Mouse (Mus musculus) myocyte (in vitro differentiated cells): ENCODE measurements around the gene Nhsl2. TPM values are rescaled to one million over a fixed set of nuclear protein-coding genes. Genes with fewer than 3 reads are reported as not detected.

Experiments used
- H3K27me3 ChIP-seq: one replicate; pipeline ENCODE4 v1.6.1; 2011; ENCODE audit not compliant: control insufficient read depth, insufficient read depth, insufficient read length
- H3K36me3 ChIP-seq: one replicate; pipeline ENCODE4 v1.6.1; 2011; ENCODE audit not compliant: control insufficient read depth, insufficient read depth
- H3K4me2 ChIP-seq: one replicate; pipeline ENCODE4 v1.6.1; 2011; ENCODE audit warnings: low read depth, control low read depth
- H3K4me3 ChIP-seq: one replicate; pipeline ENCODE4 v1.5.1; 2011; ENCODE audit warnings: mild to moderate bottlenecking, control low read depth, moderate library complexity
- H3K79me2 ChIP-seq: one replicate; pipeline ENCODE4 v1.6.1; 2011; ENCODE audit not compliant: control insufficient read depth, insufficient read depth
- H3ac ChIP-seq: one replicate; pipeline ENCODE4 v1.6.1; 2011; ENCODE audit not compliant: control insufficient read depth, insufficient read length
- CEBPB ChIP-seq: IDR thresholded peaks from 2 replicates; pipeline ENCODE4 v1.6.1; 2011; ENCODE audit warnings: mild to moderate bottlenecking, moderate library complexity; ENCODE audit not compliant: poor library complexity, insufficient read depth, severe bottlenecking
- E2F4 ChIP-seq: IDR thresholded peaks from one replicate; pipeline ENCODE4 v1.6.1; 2011; ENCODE audit warnings: mild to moderate bottlenecking, control low read depth, moderate library complexity; ENCODE audit not compliant: insufficient read depth
- MAX ChIP-seq: IDR thresholded peaks from one replicate; pipeline ENCODE4 v1.6.1; 2011; ENCODE audit warnings: low read depth, mild to moderate bottlenecking, control low read depth
- MYOD1 ChIP-seq, 3 experiments: IDR thresholded peaks; one replicate each; pipeline ENCODE4 v1.6.1; 2011; ENCODE audit warnings: control low read depth in 2 of 3, low read depth in 2 of 3, mild to moderate bottlenecking in 2 of 3, moderate library complexity in 1 of 3; ENCODE audit not compliant: insufficient read length in 2 of 3, control insufficient read depth in 1 of 3
- MYOG ChIP-seq, 3 experiments: IDR thresholded peaks; one replicate each; pipeline ENCODE4 v1.6.1; 2011; ENCODE audit warnings: control low read depth in 2 of 3, low read depth in 2 of 3, mild to moderate bottlenecking in 2 of 3; ENCODE audit not compliant: insufficient read length in 2 of 3, control insufficient read depth in 1 of 3, insufficient read depth in 1 of 3
- POLR2A ChIP-seq: IDR thresholded peaks from one replicate; pipeline ENCODE4 v1.6.1; 2011; ENCODE audit warnings: low read depth, mild to moderate bottlenecking, control low read depth, moderate library complexity; ENCODE audit not compliant: insufficient read length
- POLR2AphosphoS2 ChIP-seq: IDR thresholded peaks from one replicate; pipeline ENCODE4 v1.6.1; 2011; ENCODE audit warnings: low read depth, control low read depth; ENCODE audit not compliant: insufficient read length
- REST ChIP-seq: IDR thresholded peaks from one replicate; pipeline ENCODE4 v1.6.1; 2011; ENCODE audit warnings: mild to moderate bottlenecking, control low read depth, moderate library complexity; ENCODE audit not compliant: insufficient read depth, insufficient read length
- SRF ChIP-seq: IDR thresholded peaks from one replicate; pipeline ENCODE4 v1.6.1; 2011; ENCODE audit warnings: low read depth; ENCODE audit not compliant: control insufficient read depth, insufficient read length
- TCF12 ChIP-seq: IDR thresholded peaks from one replicate; pipeline ENCODE4 v1.6.1; 2011; ENCODE audit warnings: mild to moderate bottlenecking, control low read depth; ENCODE audit not compliant: poor library complexity, insufficient read depth, severe bottlenecking
- TCF3 ChIP-seq: IDR thresholded peaks from one replicate; pipeline ENCODE4 v1.6.1; 2011; ENCODE audit warnings: low read depth, control low read depth; ENCODE audit not compliant: insufficient read length
- USF1 ChIP-seq: IDR thresholded peaks from one replicate; pipeline ENCODE4 v1.6.1; 2011; ENCODE audit warnings: low read depth, mild to moderate bottlenecking, control low read depth, moderate library complexity
- polyA plus RNA-seq: library from polyadenylated mRNA; unstranded; fragments of >200 nt; fragmentation: generic; extraction: Trizol; gene quantifications from one replicate; pipeline ENCODE4 v1.2.1, GENCODE M21; 2012; ENCODE audit warnings: missing spikeins

Gene Nhsl2
- polyA plus RNA-seq, 1 experiment: 0.25 TPM

GRCm38 (mm10) chrX:101954492-101954851, 105.3 kb downstream of the Nhsl2 start:
- no peaks in the 10 kb centered on the region for H3K27me3 ChIP-seq
- no peak for TF ChIP-seq TCF3
- no peak for TF ChIP-seq REST
- H3ac ChIP-seq: no peak overlapping the region
- no peak overlapping the region for H3K4me3 ChIP-seq
- H3K4me2 ChIP-seq: peak overlapping the region; percentile 69
- no peaks in the 10 kb centered on the region for H3K36me3 ChIP-seq
- H3K79me2 ChIP-seq: no peaks in the 10 kb centered on the region

GRCm38 (mm10) chrX:101961848-101962247, 112.7 kb downstream of the Nhsl2 start:
- Histone ChIP-seq H3K4me3 (no peak overlapping the region), H3ac (no peak overlapping the region), H3K4me2 (no peak overlapping the region), H3K27me3 (no peaks in the 10 kb centered on the region), H3K36me3 (no peaks in the 10 kb centered on the region), H3K79me2 (no peaks in the 10 kb centered on the region)
- TF ChIP-seq MAX: no peak
- TF ChIP-seq USF1: no peak
- TF ChIP-seq MYOD1 (IDR thresholded peaks at IDR 0.05; ENCODE audit: control insufficient read depth in 1 of 3, insufficient read length in 2 of 3, low read depth in 2 of 3): no peak
- no peak for TF ChIP-seq MYOG (IDR thresholded peaks at IDR 0.05; ENCODE audit: control insufficient read depth in 1 of 3, insufficient read depth in 1 of 3, insufficient read length in 2 of 3, low read depth in 2 of 3)
- no peak for TF ChIP-seq CEBPB
- no peak for TF ChIP-seq TCF3
- no peak for TF ChIP-seq E2F4
- TF ChIP-seq POLR2A: no peak
- TF ChIP-seq TCF12: no peak
- TF ChIP-seq POLR2AphosphoS2: no peak
- TF ChIP-seq SRF: no peak
- no peak for TF ChIP-seq REST

GRCm38 (mm10) chrX:101963711-101964110, 114.5 kb downstream of the Nhsl2 start:
- no peaks in the 10 kb centered on the region for H3K27me3 ChIP-seq
- no peaks in the 10 kb centered on the region for H3K36me3 ChIP-seq
- no peak for TF ChIP-seq USF1
- no peak for TF ChIP-seq TCF12
- no peak for TF ChIP-seq POLR2A
- no peak for TF ChIP-seq MYOD1 (IDR thresholded peaks at IDR 0.05; ENCODE audit: control insufficient read depth in 1 of 3, insufficient read length in 2 of 3, low read depth in 2 of 3)
- TF ChIP-seq CEBPB: no peak
- no peak for TF ChIP-seq MAX
- TF ChIP-seq POLR2AphosphoS2: no peak
- no peak for TF ChIP-seq REST
- TF ChIP-seq E2F4: no peak
- TF ChIP-seq TCF3: no peak
- TF ChIP-seq MYOG (IDR thresholded peaks at IDR 0.05; ENCODE audit: control insufficient read depth in 1 of 3, insufficient read depth in 1 of 3, insufficient read length in 2 of 3, low read depth in 2 of 3): no peak
- TF ChIP-seq SRF: no peak
- no peak overlapping the region for H3ac ChIP-seq
- H3K4me2 ChIP-seq: no peak overlapping the region
- H3K4me3 ChIP-seq: no peak overlapping the region
- no peaks in the 10 kb centered on the region for H3K79me2 ChIP-seq

GRCm38 (mm10) chrX:101973028-101973427, 123.8 kb downstream of the Nhsl2 start:
- H3K79me2 ChIP-seq: no peaks in the 10 kb centered on the region
- H3K4me2 ChIP-seq: no peak overlapping the region
- H3ac ChIP-seq: no peak overlapping the region
- no peak for TF ChIP-seq CEBPB
- TF ChIP-seq USF1: no peak
- TF ChIP-seq E2F4: no peak
- TF ChIP-seq MAX: no peak
- no peak for TF ChIP-seq MYOD1 (IDR thresholded peaks at IDR 0.05; ENCODE audit: control insufficient read depth in 1 of 3, insufficient read length in 2 of 3, low read depth in 2 of 3)
- TF ChIP-seq POLR2A: no peak
- TF ChIP-seq SRF: no peak
- TF ChIP-seq MYOG (IDR thresholded peaks at IDR 0.05; ENCODE audit: control insufficient read depth in 1 of 3, insufficient read depth in 1 of 3, insufficient read length in 2 of 3, low read depth in 2 of 3): no peak
- TF ChIP-seq POLR2AphosphoS2: no peak
- no peak for TF ChIP-seq REST
- TF ChIP-seq TCF12: no peak
- no peak for TF ChIP-seq TCF3
- no peaks in the 10 kb centered on the region for H3K27me3 ChIP-seq
- H3K4me3 ChIP-seq: no peak overlapping the region
- no peaks in the 10 kb centered on the region for H3K36me3 ChIP-seq

GRCm38 (mm10) chrX:101976931-101977330, 127.7 kb downstream of the Nhsl2 start:
- H3K27me3 ChIP-seq: no peaks in the 10 kb centered on the region
- H3K36me3 ChIP-seq: no peaks in the 10 kb centered on the region
- no peak for TF ChIP-seq MYOD1 (IDR thresholded peaks at IDR 0.05; ENCODE audit: control insufficient read depth in 1 of 3, insufficient read length in 2 of 3, low read depth in 2 of 3)
- TF ChIP-seq POLR2A: no peak
- no peak for TF ChIP-seq MYOG (IDR thresholded peaks at IDR 0.05; ENCODE audit: control insufficient read depth in 1 of 3, insufficient read depth in 1 of 3, insufficient read length in 2 of 3, low read depth in 2 of 3)
- TF ChIP-seq E2F4: no peak
- TF ChIP-seq SRF: no peak
- no peak for TF ChIP-seq POLR2AphosphoS2
- no peak for TF ChIP-seq TCF3
- TF ChIP-seq CEBPB: no peak
- TF ChIP-seq USF1: no peak
- TF ChIP-seq MAX: no peak
- TF ChIP-seq REST: no peak
- TF ChIP-seq TCF12: no peak
- no peak overlapping the region for H3K4me2 ChIP-seq
- H3ac ChIP-seq: no peak overlapping the region
- H3K4me3 ChIP-seq: no peak overlapping the region
- H3K79me2 ChIP-seq: no peaks in the 10 kb centered on the region
